Mouse (Mus musculus): Measurements from ENCODE around the gene Pik3ip1.

GRCm38 (mm10) chr11:3374293-3374645 lies 44.1 kb downstream of the Pik3ip1 start:
- TF ChIP-seq CTCF (IDR thresholded peaks at IDR 0.05; ENCODE audit: extremely low read depth, insufficient read depth, insufficient read length, insufficient replicate concordance): no peak
- no peak for TF ChIP-seq POLR2A (IDR thresholded peaks at IDR 0.05; ENCODE audit: low read depth, low read length)

All from spleen, adult 2 months (tissue).